Mouse (Mus musculus): ENCODE measurements at regions not wholly inside any gene's neighbourhood (a gene's known extent, or its start where the extent isn't known, plus 50 kb on each side); places are given as distances from the start of the nearest gene placed in this dataset.

DNA sequence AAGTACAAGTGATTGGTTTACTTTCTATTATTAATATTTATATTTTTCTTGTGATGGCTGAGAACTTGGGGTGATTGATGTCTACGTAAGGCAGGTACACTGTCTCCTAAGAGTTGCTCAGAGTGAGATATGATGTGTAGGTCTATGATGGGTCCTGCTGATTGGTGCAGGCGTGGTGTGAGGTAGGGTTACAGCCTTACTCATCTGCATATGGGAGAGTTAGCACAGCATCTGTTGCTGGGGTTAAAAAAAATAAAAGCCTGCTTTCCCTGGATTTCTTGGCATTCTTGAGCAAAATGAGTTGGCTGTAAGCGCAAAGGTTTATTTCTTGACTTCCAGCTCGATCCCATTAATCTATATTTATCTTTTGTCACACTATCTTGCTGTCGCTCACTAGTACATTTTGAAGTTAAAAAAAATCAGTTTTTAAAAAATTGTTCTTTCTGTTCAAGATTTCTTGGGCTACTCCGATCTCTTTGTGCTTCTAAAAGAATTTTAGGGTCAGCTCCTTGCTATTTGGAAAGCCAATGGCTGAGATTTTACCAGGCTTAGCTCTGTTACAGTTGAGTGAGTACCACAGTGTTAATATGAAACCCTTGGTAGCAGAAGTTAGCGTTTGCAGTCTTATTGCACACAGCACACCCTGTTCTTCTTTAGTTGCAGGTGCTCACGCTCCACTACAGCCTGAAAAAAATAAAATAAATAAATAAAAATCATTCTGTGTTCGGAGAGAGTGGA lies 482.0 kb downstream of the Plekhb2 start:
- DNase-seq (ENCODE audit: low spot score): no peak

DNA sequence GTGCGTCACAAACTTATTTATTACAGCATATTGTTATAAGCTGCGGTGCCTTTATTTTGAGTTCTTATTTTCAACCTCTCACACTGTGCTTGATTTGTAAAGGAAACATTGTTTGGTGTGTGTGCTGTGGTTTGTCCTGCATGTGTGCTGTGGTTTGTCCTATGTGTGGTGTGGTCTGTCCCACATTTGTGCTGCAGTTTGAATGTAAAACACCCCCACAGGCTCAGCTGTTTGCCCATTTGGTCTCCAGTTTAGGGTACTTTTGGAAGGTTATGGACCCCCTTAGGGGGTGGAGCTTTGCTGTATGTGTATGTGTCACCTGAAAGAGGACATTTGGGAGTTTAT lies 482.5 kb downstream of the Plekhb2 start:
- no peak for DNase-seq (ENCODE audit: low spot score)

DNA sequence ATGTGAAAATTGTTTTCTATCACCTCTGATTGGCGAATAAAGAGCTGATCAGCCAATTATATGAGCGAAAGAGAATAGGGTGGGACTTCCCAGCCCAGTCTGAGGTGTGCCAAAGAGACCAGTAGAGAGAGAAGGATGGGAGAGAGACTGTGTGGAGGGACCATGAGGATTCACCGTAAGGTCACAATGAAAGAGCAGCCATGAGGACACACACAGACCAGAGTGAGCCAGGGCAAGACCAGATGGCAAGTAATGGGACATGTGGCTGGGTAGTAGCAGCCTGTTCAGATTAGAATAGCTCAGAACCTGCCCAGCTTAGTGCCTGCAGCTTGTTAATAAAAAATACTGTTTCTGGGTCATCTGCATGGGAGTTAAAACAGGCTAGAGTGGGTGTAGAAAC lies 487.9 kb downstream of the Plekhb2 start:
- DNase-seq (ENCODE audit: low spot score): no peak

DNA sequence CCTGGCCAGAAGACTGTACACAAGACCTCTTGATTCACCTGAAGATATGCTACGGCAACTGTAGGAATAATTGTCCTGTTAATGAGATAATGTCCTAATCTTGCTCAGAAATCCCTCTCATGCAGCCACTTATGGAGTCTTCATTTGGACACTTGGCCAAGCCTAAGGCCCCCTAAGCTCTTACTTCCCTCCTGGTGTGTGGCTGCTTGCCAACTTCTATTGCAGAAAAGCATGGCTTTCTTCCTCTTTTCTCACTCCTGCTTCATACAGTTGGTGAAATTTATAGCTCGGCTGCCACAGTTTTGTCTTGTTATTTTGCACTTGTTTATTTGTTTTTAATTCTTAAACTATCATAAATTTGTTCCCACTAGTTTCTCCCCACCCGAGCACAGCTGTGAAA lies 488.4 kb downstream of the Plekhb2 start:
- no peak for DNase-seq (ENCODE audit: low spot score)

DNA sequence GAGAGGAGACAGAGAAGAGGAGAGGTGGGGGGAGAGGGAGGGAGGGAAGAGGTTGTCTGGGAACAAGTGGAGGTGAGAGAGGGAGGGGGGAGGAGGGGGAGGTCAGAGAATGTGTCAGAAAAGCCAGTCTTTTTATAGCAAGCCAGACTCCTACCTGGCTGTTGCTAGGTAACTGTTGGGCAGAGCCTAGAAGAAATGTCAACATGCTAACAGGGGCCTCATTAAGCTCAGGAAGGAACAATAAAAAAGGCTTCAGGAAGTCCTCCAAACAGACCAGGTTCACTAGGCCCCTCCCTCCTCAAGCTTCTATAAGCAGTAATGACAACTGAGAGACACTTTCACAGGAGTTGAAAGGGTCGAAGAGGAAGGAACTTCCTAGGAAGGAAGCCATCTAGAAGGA lies 494.8 kb downstream of the Plekhb2 start:
- DNase-seq (ENCODE audit: low spot score): no peak

DNA sequence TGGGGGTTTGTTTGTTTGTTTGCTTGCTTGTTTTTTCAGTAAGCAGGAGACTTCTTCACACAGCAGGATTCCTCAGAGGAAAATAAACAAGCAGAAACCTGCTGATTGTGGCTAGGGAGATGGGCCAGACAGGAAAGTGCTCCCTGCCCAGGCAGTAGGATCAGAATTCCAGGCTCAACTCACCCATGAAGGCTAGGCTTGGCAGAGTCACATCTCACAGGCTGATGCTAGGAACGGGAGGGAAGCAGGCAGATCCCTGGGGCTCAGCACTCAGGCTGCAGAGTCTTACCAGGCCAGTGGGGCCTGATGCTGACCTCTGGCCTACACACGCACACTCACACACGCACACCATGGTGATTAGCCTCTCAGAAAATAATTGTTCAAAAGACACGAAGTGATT lies 498.5 kb downstream of the Plekhb2 start:
- no peak for DNase-seq (ENCODE audit: low spot score)

DNA sequence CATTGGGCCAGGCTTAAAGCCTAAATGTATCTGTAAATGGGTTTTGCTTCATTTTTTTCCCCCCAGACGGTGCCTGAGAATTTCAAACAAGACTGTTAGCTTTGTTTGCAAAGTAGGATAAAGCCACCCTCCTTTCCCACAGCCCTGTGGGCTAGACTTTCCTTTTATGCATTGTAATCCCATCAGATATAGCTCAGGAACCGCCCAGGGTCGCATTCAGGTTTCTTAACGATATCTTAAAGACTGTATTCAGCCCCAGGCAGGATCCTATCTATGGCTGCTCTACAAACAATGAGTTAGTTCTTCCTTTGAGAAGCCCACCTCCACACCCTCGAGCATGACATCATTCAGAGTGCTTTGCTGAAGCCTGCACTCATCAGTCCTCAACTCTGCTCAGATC lies 509.2 kb downstream of the Plekhb2 start:
- DNase-seq (ENCODE audit: low spot score): no peak

DNA sequence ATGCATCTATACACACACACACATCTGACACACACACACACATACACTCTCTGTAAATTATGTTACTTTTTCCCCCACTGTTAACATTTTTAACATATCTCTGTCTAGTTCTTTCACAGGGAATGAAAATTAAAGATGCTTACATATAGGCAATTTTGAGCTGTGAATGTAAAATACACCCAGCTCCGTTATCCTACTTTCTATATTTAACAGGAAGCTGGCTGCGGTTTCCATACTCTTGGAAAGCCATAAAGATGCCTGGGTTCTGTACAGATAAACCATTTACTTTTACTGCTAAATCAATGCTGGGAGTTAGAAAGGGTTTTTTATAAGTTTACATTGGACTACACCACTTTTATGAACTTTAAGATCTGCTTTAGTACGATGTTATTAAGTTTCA lies 511.7 kb downstream of the Plekhb2 start:
- no peak for DNase-seq (ENCODE audit: low spot score)

DNA sequence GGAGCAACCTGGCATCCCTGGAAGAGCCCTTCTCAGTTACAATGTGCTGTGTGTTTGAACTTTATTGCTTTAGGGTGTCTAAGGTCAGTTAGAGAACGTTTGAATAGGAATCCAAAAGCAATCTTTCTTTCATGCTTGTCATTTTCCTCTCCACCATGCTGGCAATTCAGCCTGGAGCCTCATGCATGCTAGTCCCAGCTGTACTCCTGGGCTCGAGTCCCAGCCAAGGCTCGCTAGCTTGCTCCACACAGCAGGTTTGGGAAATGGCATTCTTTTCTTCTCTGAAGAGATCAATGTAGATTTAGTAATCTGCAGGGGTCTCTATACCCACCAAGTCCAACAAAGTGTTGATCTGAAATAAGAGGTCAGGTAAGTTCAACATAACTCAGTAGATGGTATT lies 513.1 kb downstream of the Plekhb2 start:
- no peak for DNase-seq (ENCODE audit: low spot score)

DNA sequence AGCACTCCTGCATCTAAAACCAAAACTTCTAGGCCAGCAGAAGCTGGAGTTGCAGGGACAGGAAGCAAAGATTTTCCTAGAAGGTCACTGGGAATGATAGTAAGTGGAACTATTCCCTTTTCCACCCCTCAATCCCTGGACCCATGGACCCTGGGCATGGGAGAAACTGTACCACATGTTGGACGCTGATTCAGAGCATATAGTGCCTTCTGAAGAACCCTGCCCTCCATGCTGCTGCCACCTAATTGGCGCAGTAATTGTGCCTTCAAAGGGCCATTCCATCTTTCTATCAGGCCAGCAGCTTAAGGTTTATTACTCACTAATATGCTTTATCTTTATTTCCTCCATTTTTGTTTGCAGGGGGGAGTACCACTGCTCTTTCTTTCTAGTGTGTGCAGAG lies 516.8 kb downstream of the Plekhb2 start:
- DNase-seq (ENCODE audit: low spot score): no peak

DNA sequence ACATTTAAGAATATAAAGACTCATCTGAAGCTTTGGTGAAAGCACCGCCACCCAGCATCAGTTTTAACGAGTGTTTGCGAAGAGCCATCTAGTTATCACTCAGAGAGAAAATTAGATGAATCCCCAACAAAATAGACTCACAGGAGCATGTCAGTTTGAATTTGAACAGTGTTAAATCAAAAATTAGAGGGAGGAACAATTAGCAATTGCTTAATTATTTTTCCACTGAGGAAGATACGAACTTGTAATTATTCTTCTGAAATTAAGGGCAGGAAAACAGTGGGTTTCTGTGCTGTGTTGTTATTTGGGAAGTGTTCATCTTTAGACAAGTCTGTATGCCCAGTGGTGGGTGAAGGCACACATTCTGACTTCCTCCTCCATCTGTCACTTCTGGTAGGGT lies 523.0 kb downstream of the Plekhb2 start:
- DNase-seq (ENCODE audit: low spot score): no peak

DNA sequence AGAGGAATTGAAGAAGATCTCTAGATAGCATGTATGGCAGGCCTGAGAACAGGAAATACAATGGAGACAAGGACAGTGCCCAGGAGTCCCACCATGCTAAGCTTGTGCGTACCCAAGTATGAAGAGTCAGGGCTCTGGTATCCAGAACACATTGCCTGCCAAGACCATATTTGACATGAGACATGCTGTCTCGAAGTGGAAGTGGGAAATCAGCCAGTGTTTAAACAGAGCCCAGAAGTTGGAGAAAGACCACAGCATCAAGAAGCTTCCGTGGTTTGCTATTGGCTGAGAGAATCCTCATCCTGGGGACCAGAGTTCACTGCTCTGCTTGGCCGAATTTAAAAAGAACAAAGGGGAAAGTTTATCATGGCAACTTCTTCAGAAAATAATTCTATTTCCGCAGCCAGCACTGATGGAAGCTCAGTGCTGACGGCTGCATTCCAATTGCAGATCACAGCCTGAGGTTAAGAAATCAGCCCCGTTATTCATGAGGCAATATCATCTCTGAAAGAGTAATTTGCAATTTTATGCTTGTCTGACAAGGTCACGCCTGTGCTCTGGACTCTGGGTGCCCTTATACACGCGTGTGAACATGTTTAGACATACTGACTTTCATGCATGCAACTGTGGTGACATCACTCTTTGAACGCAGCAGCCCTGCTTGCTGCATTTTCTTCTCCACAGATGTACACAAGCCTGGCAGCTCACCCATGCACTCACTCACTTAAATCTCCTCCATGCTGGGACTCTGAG lies 531.0 kb downstream of the Plekhb2 start:
- peak; percentile 21 for DNase-seq (ENCODE audit: low spot score)

DNA sequence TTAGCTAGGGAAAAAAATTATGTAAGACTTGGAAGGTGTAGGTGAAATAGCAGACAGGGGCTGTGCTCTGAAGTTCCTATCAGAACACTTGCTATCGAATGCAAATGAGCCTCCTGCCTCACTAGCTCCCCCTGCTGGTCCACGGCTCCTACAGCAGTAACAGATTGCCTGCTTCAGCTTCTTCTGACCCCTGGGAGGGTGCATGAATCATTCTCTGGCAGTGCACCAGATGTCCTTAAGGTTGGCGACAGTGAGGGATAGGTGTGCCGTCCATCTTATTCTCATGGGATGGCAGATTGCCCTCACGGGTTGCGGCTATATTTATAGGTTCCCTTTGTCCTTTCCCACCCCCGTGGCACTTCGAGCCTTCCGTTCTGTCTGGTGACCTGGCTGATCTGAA lies 535.7 kb downstream of the Plekhb2 start:
- DNase-seq (ENCODE audit: low spot score): peak; percentile 62

DNA sequence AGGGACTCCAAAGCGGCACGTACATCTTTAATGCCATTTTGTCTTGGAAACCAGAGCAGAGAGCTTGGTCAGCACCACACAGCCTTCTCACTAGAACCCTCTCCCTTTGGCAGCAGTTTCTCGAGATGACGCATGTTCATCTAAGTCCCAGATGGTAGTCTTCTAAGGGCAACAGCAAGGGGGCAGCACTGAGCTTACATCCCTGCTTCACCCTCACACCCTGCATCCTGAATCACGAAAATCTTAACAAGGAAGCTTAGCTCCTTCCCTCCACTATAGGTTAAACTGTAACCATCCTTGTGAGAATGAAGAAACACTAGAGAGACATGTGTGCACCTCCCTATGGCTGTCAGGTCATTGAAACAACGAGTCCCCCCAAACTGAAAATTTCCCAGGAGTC lies 538.4 kb downstream of the Plekhb2 start:
- peak; percentile 12 for DNase-seq (ENCODE audit: low spot score)

DNA sequence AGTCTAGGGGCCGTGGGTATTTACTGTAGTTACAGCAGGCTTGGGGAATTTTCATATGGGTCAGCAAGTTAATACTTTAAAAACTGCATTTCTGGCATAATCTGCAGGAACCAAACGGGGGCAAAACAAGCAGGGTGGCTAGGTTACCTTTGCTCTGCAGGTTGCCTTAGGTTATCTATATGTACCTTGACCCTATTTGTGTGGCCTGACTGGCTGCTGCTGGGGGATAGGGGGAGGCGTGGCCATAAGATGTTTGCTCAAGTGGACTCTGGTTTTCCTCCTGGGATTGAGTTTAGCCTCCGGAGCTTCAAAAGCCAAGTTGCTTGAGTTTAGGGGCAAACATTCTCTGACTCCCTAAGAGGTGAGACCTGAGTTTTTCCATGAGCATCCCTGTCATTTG lies 540.6 kb downstream of the Plekhb2 start:
- no peak for DNase-seq (ENCODE audit: low spot score)

DNA sequence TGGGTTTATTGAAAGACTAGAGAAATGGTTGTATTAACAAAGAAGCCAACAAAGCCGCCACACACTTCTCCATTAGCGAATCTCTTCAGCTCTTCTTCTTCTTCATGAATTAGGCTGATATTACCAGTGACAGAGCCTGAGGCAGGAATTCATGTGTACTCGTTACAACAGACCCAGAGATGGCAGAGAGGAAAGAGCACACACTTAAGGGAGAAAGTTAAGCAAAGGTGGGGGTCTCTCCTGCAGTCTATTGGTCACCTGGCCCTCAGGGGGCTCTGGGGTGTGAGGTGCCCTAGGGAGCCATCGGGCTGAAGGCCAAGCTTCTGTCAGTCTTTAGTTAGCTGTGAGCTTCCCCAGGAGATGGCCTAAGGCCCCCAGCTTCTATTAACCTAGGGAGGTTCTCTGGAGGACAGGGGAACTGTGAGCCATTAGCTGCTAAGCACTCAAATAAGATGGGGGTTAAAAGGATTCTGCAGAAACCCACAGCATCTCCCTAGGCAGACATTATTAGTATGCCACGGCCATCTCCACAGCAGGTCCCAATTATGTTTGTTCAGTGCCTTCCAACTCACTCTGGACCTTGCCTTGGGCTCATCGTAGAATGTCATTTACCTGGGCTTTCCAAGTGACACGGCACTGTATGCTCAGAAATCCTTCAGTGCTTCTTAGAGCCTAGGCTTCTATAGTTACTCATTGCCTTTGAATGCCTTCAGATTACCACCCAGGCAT lies 541.2 kb downstream of the Plekhb2 start:
- DNase-seq (ENCODE audit: low spot score): no peak

DNA sequence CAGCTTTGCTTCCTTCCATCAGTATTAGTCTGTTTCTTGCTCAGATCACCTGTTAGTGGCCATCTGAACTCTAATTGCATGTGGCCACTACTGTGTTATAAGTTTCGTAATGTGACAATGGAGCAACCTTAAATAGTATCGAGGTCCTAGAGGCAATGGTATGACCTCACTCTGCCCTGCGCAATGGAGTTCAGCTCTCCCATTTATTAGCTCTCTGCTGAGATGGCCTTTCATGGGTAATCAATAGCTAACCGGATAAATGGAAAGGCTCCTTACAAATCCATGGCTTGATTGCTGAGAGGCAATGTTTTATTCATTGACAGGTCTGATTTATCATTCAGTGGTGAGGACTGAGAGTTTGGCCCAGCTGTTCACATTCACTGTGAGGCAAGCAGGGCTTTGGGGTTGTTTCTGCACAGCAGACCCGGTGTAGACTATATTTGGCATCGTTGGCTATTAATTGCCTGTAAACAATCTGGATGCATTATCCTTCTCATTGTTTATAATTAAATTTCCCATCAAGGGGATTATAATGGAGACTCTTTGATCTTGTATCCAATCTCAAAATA lies 543.9 kb downstream of the Plekhb2 start:
- DNase-seq (ENCODE audit: low spot score): no peak

DNA sequence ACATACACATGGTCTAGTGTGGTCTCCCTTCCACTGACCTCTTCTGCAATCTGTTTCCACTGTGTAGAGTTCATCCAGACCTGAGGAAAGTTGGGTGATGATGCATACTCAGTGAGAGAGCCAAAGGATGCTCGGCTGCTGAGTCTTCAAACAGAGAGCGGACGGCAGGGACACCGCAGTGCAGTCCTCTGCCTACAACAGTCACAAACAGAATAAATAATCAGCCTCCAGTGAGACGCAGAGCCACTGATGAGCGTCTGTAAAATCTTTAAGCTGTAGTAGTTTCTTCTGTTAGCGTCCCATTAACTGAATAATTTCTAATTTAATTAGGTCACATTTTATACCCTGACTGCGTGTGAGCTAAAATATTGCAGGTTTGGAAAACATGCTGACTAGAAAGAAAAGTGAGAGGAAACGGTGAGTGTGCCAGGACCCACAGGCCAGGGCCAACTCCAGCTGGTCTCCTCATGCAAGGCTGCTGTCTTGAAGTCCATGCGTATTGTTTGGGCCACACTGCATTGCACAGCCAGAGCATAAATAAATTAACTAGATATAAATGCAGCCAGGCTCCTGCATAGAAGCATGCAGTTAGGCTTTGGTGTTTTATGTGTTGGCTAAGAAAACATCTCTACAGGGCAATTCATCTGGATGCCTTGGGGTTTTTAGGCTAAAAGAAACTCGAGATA lies 551.0 kb downstream of the Plekhb2 start:
- DNase-seq (ENCODE audit: low spot score): no peak

DNA sequence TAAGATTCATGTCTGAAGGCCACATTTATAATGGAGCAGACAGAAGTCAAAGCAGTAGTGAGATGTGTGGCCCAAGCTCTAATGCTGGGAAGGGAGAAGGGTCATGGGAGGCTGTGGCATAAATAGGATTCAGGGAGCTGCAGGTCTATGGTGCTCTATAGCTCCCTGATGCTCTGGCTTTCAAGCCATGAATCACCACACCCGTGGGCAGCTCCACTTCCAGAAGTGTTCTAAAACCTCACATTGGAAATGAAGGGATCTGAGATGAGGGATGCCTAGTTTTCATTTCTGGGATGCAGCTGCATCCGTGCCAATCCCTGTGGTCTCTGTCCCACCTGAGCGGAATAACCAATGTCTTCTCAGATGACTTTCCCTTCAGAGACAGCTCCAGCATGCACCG lies 553.2 kb downstream of the Plekhb2 start:
- DNase-seq (ENCODE audit: low spot score): no peak

DNA sequence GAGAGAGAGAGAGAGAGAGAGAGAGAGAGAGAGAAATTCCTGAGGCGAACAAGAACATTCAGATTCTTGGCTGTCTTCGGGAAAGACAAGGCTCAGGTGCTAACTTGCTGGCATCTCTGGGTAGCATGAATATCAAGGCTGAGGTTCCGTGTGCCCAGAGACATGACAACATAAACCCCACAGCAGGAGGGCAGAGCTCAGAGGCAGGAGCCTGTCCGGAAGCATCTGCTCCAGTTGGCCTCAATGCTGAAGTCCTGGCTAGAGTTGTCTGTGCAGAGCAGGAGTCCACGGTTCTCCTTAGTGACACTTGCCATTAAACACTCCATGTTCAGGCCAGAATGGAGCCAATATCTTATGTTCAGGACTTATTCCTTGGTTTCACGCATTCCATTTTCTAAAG lies 555.6 kb downstream of the Plekhb2 start:
- DNase-seq (ENCODE audit: low spot score): no peak

DNA sequence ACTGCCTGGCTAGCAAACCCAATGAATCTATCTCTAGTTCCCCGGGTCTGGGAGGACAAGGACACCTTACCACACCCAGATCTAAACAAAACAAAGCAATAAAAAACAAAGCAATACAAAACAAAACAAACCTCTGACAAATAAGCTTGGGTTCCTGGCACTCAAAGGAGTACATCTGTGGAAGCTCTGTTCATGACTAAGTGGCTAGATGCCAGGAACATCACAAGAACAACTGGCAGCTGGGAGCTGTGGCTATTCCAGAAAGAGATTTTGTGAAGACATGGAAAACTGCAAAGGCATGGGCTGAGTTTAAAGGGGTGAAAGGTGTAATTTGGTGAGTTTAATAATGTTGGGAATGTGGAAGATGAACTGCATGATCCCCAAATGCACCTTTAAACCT lies 565.9 kb downstream of the Plekhb2 start:
- DNase-seq (ENCODE audit: low spot score): peak; percentile 23

DNA sequence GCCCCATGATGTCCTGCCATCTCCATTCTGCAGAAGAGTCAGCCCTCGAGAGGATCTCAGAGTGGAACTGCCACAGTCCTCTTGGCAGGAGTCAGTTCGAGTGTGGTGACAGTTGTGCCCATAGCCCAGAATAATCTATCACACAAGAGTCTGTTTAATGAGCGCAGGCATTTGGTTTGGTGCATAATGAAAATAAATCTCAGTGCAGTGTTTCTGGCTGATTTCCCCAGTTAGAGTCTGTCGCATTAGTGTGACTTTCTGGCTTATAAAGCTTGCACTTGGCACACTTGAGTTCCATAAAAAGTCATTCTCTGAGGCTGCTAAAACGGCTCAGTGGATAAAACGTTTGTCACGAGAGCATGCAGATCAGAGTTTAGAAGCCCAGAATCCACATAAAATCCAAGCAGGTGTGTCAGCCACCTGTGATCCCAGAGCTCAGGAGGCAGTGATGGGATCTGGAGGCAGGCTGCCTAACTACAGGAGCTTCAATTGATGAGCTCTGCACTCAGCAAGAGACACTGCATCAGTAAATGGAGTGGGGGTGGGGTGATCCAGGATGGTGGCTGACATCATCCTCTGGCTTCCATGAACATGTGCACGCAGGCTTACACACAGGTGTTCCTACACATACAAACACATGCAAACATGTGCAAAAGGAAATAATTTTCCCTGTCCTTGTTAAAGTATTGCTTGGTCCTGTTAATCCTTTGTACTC lies 578.5 kb downstream of the Plekhb2 start:
- DNase-seq (ENCODE audit: low spot score): no peak

Measured in lung, postnatal 25 days (tissue).